Mouse (Mus musculus): ENCODE data around the gene Gria1.

The Gria1 gene

DNA sequence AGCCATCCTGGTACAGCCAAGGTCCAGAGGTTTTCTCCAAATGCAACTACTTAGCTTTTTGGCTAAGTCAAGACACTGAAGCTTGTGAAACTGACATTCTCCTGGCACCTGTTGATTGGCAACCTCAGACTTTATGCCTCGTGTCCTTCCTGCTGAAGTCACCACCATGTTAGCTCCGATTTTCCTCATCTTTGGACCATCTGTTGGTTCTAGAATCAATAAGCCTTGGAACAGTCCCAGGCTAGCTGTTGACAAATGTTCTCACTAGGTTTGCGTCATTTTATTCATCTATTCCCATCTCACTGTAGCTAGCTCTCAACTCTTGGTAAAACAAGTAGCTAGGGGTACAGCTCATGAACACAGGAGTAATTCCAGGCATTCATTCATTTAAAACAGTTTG, 51.3 kb downstream of the Gria1 start:
- DNase-seq (ENCODE audit: low spot score in 2 of 2), result no peak

- no peak for DNase-seq (ENCODE audit: low spot score in 2 of 2)
These were observed 59.2 kb downstream of the Gria1 start for GRCm38 (mm10) chr11:57070196-57070901.

DNA sequence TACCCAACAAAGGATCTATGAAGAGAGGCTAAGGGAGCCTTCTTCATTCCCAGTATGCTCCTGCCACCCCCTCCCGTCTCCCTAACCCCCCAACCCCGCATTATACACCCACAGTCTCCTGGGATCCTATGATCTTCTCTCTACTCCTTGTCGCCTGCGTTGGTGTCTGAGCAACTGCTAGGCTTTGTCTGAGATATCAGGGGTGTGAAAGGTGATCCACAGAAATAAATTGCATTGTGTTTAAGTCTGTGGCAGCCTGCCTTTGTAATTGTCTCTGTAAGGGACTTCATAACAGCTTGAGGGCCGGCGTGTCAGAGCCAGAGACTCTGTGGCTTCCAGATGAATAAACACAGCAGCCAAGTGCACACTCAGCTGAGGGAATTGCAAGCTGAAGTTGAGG, 61.0 kb downstream of the Gria1 start:
- DNase-seq (ENCODE audit: low spot score in 2 of 2), result no peak

- no peak for DNase-seq (ENCODE audit: low spot score in 2 of 2)
These were observed 68.2 kb downstream of the Gria1 start for GRCm38 (mm10) chr11:57079423-57079822.

- DNase-seq (ENCODE audit: low spot score in 2 of 2), result no peak
These were observed 78.3 kb downstream of the Gria1 start for GRCm38 (mm10) chr11:57089527-57089926.

DNA sequence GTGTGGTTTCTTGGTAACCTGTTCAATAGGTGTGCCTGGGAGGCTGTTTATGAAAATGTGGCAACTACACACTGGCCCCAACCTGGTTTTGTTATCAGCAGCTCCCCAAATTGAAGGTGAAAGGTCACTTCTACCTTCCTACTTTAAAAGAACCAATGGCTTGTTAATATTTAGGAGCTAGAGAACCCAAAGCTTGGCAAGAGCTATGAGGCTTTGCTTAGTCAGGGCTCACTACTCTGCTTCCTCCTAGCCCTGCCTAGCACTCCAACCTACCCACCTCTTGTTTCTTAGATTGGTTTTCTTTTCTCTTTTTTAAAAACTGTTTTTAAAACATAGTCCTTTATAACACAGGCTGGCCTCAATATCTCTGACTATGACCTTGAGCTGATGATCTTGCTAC, 79.5 kb downstream of the Gria1 start:
- DNase-seq (ENCODE audit: low spot score in 2 of 2), result no peak

- no peak for DNase-seq (ENCODE audit: low spot score in 2 of 2)
These were observed 80.2 kb downstream of the Gria1 start for GRCm38 (mm10) chr11:57091276-57091914.

DNA sequence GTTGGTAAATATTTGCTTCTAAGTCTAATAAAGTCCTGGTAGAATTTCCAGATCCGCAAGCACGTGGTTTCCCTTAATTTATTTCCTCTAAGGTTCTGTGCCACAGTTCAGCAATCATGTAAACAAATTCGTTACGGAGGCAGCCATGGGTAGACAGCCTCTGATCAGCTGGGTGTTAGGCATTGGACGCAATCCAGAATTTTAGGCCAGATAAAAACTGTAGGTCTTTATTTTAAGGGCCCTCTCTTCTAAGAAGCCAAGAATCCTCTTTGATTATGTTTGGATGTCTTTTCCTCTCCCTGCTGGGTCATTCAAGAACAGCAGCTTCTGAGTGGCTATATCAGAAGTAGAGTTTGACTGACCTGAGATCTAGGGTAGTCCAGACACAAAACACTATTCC, 89.3 kb downstream of the Gria1 start:
- no peak for DNase-seq (ENCODE audit: low spot score in 2 of 2)

DNA sequence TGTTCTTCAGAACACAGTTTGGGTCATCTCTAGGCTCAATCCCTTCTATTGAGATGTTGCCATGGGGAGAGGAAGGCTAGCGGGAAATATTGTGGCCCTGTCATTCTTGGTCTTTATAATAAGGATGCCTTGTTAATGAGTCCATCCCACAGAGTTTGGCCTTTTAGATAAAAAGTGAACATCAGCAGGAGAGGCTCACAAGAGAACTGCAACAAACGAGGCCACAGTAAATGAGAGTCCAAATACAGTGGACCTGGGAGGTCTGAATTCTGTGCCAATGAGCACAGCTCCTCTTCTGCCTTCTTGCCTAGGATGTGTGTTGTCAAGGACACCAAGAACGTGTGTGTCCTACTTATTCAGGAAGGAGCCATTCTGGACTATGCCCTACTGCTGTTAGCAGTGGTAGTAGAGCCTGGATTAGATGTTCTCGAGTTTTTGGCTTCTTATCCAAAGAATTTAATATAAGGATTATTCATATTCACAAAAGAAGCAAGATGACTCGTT, 92.6 kb downstream of the Gria1 start:
- DNase-seq (ENCODE audit: low spot score in 2 of 2), result no peak

GRCm38 (mm10) chr11:57105683-57106082, 94.5 kb downstream of the Gria1 start:
- no peak for DNase-seq (ENCODE audit: low spot score in 2 of 2)

- no peak for DNase-seq (ENCODE audit: low spot score in 2 of 2)
These were observed 101.2 kb downstream of the Gria1 start for GRCm38 (mm10) chr11:57112386-57112785.

GRCm38 (mm10) chr11:57114410-57114809, 103.2 kb downstream of the Gria1 start:
- no peak for DNase-seq (ENCODE audit: low spot score in 2 of 2)

GRCm38 (mm10) chr11:57127066-57127465, 115.9 kb downstream of the Gria1 start:
- DNase-seq (ENCODE audit: low spot score in 2 of 2), result no peak

GRCm38 (mm10) chr11:57140162-57140780, 129.1 kb downstream of the Gria1 start:
- DNase-seq (ENCODE audit: low spot score in 2 of 2), result peak; percentile 34 to 48

DNA sequence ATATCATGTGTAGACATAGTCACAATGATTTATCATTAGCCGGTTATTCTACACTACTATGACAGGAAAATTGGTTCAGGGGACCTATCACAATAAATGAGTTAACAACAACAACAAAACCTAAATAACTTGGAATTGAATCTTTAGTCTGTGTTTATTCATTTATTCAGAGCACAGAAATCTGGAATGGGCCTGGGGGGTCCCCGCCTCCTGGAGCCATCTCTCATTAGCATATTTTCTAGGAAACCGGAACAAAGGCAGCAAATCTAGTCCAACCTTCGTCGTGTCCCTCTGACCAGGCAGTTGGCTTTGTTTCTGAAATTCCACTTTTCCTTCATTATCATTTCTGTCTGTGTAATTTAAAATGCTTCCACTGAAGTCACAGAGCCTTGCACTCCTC, 132.5 kb downstream of the Gria1 start:
- DNase-seq (ENCODE audit: low spot score in 2 of 2), result no peak

- DNase-seq (ENCODE audit: low spot score in 2 of 2), result no peak
These were observed 134.0 kb downstream of the Gria1 start for GRCm38 (mm10) chr11:57145192-57145591.

- no peak for DNase-seq (ENCODE audit: low spot score in 2 of 2)
These were observed 134.5 kb downstream of the Gria1 start for GRCm38 (mm10) chr11:57145704-57146103.

DNA sequence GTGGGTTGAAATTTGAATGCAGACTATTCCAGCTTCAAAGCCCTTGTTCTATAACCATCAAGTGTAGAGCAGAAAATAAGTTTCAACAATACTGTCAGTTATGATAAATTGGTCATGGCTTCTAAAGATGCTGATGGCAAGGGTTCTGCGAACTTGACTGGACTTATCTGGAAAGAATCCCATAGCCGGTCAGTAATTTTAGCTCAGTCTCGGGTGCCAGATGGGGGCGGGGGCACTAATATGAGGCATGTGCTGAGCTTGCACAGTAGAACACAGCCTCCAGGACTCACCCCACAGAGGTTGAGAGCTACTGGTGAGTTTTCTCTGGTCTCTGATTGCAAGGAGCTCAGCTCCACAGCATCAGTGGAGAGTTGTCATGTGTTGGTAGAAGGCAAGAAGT, 140.5 kb downstream of the Gria1 start:
- no peak for DNase-seq (ENCODE audit: low spot score in 2 of 2)

DNA sequence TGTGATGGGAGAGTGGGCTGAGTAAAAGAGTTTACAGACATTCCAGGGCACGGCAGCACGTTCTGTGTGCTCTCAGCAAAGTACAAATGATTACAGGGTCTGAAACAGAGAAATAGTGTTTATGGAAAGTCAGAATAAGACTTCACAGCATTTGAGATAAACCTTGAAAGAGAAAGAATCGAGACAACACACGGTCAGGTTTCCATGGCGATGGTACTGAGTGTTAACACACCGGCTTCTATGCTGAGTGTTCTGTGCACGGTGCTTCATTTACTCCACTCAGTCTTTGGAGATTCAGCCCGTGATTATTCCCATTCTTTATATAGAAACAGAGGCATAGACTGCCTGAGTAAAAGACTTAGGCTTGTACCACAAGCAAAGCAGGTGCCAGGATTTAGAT, 143.8 kb downstream of the Gria1 start:
- DNase-seq (ENCODE audit: low spot score in 2 of 2), result peak; percentile 16 to 20

DNA sequence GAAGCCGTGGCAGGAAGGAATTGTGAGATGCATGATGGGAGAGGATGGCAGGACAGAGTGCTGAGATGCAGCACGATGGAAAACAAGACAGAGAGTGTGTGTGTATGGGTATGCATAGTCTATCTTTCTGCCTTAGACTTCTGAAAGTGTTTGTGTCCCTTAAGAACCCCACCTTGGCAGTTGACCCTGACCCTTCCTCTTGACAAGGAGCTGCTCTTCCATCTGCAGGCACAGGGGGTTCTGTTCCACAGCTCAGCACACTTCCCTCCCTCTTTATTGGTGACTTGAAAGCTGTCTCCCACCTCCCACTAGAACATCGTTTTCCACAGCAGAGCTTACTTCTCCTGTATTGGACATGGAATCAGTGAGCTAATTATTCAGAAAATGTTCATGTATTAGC, 148.2 kb downstream of the Gria1 start:
- DNase-seq (ENCODE audit: low spot score in 2 of 2), result no peak

DNA sequence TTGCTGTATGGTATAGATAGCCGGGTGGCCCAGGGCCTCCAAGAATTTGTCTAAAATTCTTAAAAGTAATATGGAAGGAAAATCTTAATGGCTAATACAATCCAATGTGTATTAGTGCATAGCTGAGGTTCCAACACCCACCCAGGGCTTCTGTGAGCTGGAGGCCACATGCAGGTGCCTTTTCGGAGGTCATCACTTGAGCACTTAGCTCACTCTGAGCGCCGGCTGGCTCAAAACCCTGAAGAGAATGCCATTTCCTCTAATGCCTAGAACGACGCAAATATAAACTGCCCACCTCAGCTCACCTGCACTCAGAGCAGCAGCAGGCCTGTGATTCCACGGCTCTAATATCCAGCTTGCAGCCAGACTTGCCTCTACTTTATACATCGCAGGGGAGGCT, 148.9 kb downstream of the Gria1 start:
- no peak for DNase-seq (ENCODE audit: low spot score in 2 of 2)

DNA sequence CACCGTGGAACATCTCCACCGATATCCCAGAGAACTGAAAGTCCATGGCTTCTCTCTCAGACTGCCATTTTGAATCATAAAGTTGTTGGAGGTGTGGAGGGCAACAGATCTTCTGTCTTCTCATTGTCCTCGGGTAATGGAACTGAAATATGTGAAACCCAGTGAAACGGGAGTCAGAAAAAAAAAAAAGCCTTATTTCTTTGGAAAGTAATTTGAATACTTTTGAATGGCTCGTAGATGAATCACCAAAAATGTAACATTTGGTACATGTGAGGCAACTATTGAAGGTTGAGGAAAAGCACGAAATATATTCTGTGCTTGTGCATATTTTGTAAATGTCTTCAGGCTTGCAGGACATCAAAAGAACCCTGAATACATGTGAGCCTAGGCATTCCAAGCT, 151.7 kb downstream of the Gria1 start:
- no peak for DNase-seq (ENCODE audit: low spot score in 2 of 2)

- peak; percentile 22 to 45 for DNase-seq (ENCODE audit: low spot score in 2 of 2)
These were observed 158.9 kb downstream of the Gria1 start for GRCm38 (mm10) chr11:57170058-57170457.

Data from right cerebral cortex, postnatal 36 days (tissue).